Mouse (Mus musculus) forebrain, embryonic 16.5 days (tissue): ENCODE results near the gene Evi2a. TPM values are rescaled to one million over a fixed set of nuclear protein-coding genes. Genes with fewer than 3 reads are reported as not detected.

Source experiments
- ATAC-seq: fragments of 200-750 bp; cut with Nextera tagmentation; 2 replicates; pipeline ENCODE4 v1.8.0; 2017; ENCODE audit warnings: mild to moderate bottlenecking, moderate library complexity
- H3K27ac ChIP-seq: fragments of 300-500 bp; sonication (generic); 2 replicates; pipeline ENCODE4 v1.5.1; 2014; ENCODE audit warnings: low read length, control low read depth
- H3K27me3 ChIP-seq: fragments of 300-500 bp; sonication (generic); replicated peaks from 2 replicates; pipeline ENCODE4 v1.6.1; 2014; ENCODE audit warnings: low read length; ENCODE audit not compliant: control insufficient read depth, insufficient read depth
- H3K36me3 ChIP-seq: fragments of 300-500 bp; sonication (generic); 2 replicates; pipeline ENCODE4 v1.6.1; 2014; ENCODE audit not compliant: control insufficient read depth, insufficient read depth
- H3K4me1 ChIP-seq: fragments of 300-500 bp; sonication (generic); replicated peaks from 2 replicates; pipeline ENCODE4 v1.6.1; 2014; ENCODE audit warnings: low read length; ENCODE audit not compliant: control insufficient read depth, insufficient read depth
- H3K4me2 ChIP-seq: fragments of 300-500 bp; sonication (generic); 2 replicates; pipeline ENCODE4 v1.6.1; 2014; ENCODE audit warnings: mild to moderate bottlenecking, low read length, control low read depth
- H3K4me3 ChIP-seq: fragments of 300-500 bp; sonication (generic); replicated peaks from 2 replicates; pipeline ENCODE4 v1.5.1; 2014; ENCODE audit warnings: mild to moderate bottlenecking, low read length, control low read depth
- H3K9ac ChIP-seq: fragments of 300-500 bp; sonication (generic); replicated peaks from 2 replicates; pipeline ENCODE4 v1.6.1; 2014; ENCODE audit warnings: low read depth, low read length, control low read depth
- H3K9me3 ChIP-seq: fragments of 300-500 bp; sonication (generic); 2 replicates; pipeline ENCODE4 v1.6.1; 2016; ENCODE audit warnings: low read length; ENCODE audit not compliant: control insufficient read depth
- WGBS: fragments of 180-500 bp; shearing (Covaris S2); extraction: QIAGEN DNeasy Blood & Tissue Kit; methylation state at CpG from one replicate; pipeline ENCODE4 v1.1.7; 2014; 5-methylcytosine and 5-hydroxymethylcytosine counted together
- polyA plus RNA-seq: library from polyadenylated mRNA; unstranded; fragments of >200 nt; fragmentation: Nextera tagmentation; extraction: Ambion mirVana; gene quantifications from 2 replicates; pipeline ENCODE4 v1.2.1, GENCODE M21; 2015

Gene Evi2a
- polyA plus RNA-seq, 1 experiment from 2014 or later: 3.1 TPM

- H3K4me3 ChIP-seq: no peak overlapping the region
- H3K4me1 ChIP-seq: no peaks in the 10 kb centered on the region
- no peak overlapping the region for H3K4me2 ChIP-seq
- H3K9me3 ChIP-seq: no peaks in the 10 kb centered on the region
- H3K27ac ChIP-seq: no peak overlapping the region
- H3K36me3 ChIP-seq: peaks cover 34% of the 10 kb centered on the region
- no peaks in the 10 kb centered on the region for H3K27me3 ChIP-seq
- WGBS: 86% methylated on average over 1 of the region's 1 CpGs
- no peak overlapping the region for H3K9ac ChIP-seq
- ATAC-seq: no peak
These were observed 22.2 kb upstream of the Evi2a start for GRCm38 (mm10) chr11:79552622-79553021.

GRCm38 (mm10) chr11:79536293-79536692, 5.9 kb upstream of the Evi2a start:
- Histone ChIP-seq H3K9me3 (no peaks in the 10 kb centered on the region), H3K27me3 (no peaks in the 10 kb centered on the region), H3K4me3 (no peak overlapping the region), H3K4me1 (peaks cover 5% of the 10 kb centered on the region), H3K36me3 (no peaks in the 10 kb centered on the region), H3K27ac (no peak overlapping the region), H3K4me2 (no peak overlapping the region), H3K9ac (no peak overlapping the region)
- ATAC-seq: no peak
- 98% methylated on average over 3 of the region's 3 CpGs for WGBS

DNA sequence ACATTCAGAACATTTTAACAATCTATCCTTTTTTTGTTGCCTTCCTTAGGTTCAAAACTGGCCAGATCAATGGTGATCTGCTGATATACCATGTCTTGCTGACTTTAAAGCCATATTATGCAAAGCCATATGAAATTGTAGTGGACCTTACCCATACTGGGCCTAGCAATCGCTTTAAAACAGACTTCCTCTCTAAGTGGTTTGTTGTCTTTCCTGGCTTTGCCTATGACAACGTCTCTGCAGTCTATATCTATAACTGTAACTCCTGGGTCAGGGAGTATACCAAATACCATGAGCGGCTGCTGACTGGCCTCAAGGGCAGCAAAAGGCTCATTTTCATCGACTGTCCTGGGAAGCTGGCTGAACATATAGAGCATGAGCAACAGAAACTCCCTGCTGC, 5.1 kb upstream of the Evi2a start:
- Histone ChIP-seq H3K4me3 (no peak overlapping the region), H3K4me1 (peaks cover 5% of the 10 kb centered on the region), H3K36me3 (no peaks in the 10 kb centered on the region), H3K4me2 (no peak overlapping the region), H3K27me3 (no peaks in the 10 kb centered on the region), H3K9me3 (no peaks in the 10 kb centered on the region), H3K9ac (no peak overlapping the region), H3K27ac (no peak overlapping the region)
- no peak for ATAC-seq
- WGBS: 94% methylated on average over 4 of the region's 4 CpGs

GRCm38 (mm10) chr11:79533950-79534690, 3.7 kb upstream of the Evi2a start:
- H3K4me3 ChIP-seq: no peak overlapping the region
- H3K4me1 ChIP-seq: peaks cover 5% of the 10 kb centered on the region
- no peaks in the 10 kb centered on the region for H3K36me3 ChIP-seq
- no peak for ATAC-seq
- no peak overlapping the region for H3K9ac ChIP-seq
- H3K9me3 ChIP-seq: no peaks in the 10 kb centered on the region
- H3K27ac ChIP-seq: no peak overlapping the region; the same call in 1 of the 2 replicates
- H3K4me2 ChIP-seq: no peak overlapping the region
- WGBS: 58% methylated on average over 8 of the region's 8 CpGs
- no peaks in the 10 kb centered on the region for H3K27me3 ChIP-seq

GRCm38 (mm10) chr11:79533311-79533710, 2.9 kb upstream of the Evi2a start:
- Histone ChIP-seq H3K4me2 (no peak overlapping the region), H3K27me3 (no peaks in the 10 kb centered on the region), H3K9me3 (no peaks in the 10 kb centered on the region), H3K9ac (no peak overlapping the region), H3K4me3 (no peak overlapping the region), H3K36me3 (no peaks in the 10 kb centered on the region), H3K27ac (no peak overlapping the region), H3K4me1 (peaks cover 5% of the 10 kb centered on the region)
- 86% methylated on average over 6 of the region's 6 CpGs for WGBS
- ATAC-seq: no peak

GRCm38 (mm10) chr11:79531485-79531884, 1.1 kb upstream of the Evi2a start:
- peaks cover 5% of the 10 kb centered on the region for H3K4me1 ChIP-seq
- no peak overlapping the region for H3K4me2 ChIP-seq
- no peak overlapping the region for H3K9ac ChIP-seq
- no peaks in the 10 kb centered on the region for H3K27me3 ChIP-seq
- no peaks in the 10 kb centered on the region for H3K36me3 ChIP-seq
- no peaks in the 10 kb centered on the region for H3K9me3 ChIP-seq
- no peak overlapping the region for H3K4me3 ChIP-seq
- no peak for ATAC-seq
- H3K27ac ChIP-seq: no peak overlapping the region
- WGBS: 97% methylated on average over 4 of the region's 4 CpGs

GRCm38 (mm10) chr11:79530774-79531173, 365 bp upstream of the Evi2a start:
- Histone ChIP-seq H3K9me3 (no peaks in the 10 kb centered on the region), H3K27me3 (no peaks in the 10 kb centered on the region), H3K27ac (no peak overlapping the region), H3K36me3 (no peaks in the 10 kb centered on the region), H3K9ac (no peak overlapping the region), H3K4me1 (peaks cover 5% of the 10 kb centered on the region), H3K4me3 (no peak overlapping the region), H3K4me2 (no peak overlapping the region)
- 92% methylated on average over 11 of the region's 11 CpGs for WGBS
- ATAC-seq: no peak

DNA sequence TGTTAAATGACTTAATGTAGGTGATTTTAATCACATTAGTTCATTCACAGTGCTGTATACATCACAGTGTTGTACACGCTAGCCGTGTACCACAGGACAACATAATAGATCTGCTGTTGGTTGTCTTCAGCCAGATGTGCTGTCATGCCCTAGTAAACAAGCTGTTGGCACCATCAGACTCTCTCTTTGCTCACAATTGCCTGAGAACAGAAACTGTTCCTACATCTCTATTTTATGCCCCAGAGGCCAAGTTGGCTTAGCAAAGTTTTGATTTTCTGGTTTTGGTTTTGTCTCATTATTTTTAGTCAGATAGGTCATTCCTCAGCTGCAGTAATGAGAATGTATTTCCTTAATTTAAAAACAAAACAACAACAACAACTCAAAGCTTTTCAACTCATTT, 673 bp downstream of the Evi2a start:
- Histone ChIP-seq H3K9me3 (no peaks in the 10 kb centered on the region), H3K36me3 (no peaks in the 10 kb centered on the region), H3K27me3 (no peaks in the 10 kb centered on the region), H3K4me1 (peaks cover 5% of the 10 kb centered on the region), H3K4me3 (no peak overlapping the region), H3K27ac (no peak overlapping the region), H3K9ac (no peak overlapping the region), H3K4me2 (no peak overlapping the region)
- WGBS: 88% methylated on average over 2 of the region's 2 CpGs
- no peak for ATAC-seq

GRCm38 (mm10) chr11:79529226-79529625, 1.2 kb downstream of the Evi2a start:
- Histone ChIP-seq H3K27ac (no peak overlapping the region), H3K9ac (no peak overlapping the region), H3K4me3 (no peak overlapping the region), H3K4me1 (peaks cover 4% of the 10 kb centered on the region), H3K9me3 (no peaks in the 10 kb centered on the region), H3K27me3 (no peaks in the 10 kb centered on the region), H3K4me2 (no peak overlapping the region), H3K36me3 (no peaks in the 10 kb centered on the region)
- no peak for ATAC-seq
- 97% methylated on average over 6 of the region's 6 CpGs for WGBS

DNA sequence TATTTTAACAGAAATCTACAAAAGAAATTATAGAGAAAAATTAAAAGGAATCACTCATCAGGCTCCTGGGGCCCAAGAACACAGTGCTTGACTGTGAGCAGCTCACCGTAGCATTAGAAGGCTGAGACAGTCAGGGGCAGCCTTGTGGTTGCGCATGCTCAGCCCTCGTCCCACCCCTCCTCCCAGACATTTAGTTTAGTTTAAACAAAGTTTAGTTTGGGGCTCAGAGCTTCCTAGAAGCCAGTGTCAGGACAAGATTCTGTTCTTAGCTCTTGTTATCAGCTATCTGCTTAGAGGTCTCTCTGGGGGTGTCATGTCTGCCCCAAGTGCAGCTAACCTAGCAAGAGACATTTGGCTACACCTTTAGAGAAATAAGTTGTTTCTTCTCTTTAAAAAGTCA, 1.8 kb downstream of the Evi2a start:
- Histone ChIP-seq H3K9ac (no peak overlapping the region), H3K4me3 (no peak overlapping the region), H3K27me3 (no peaks in the 10 kb centered on the region), H3K4me2 (no peak overlapping the region), H3K9me3 (no peaks in the 10 kb centered on the region), H3K36me3 (no peaks in the 10 kb centered on the region), H3K4me1 (no peaks in the 10 kb centered on the region), H3K27ac (no peak overlapping the region)
- WGBS: 94% methylated on average over 3 of the region's 3 CpGs
- no peak for ATAC-seq
